Mouse (Mus musculus): ENCODE measurements around the gene Gm20388.

Gene Gm20388

GRCm38 (mm10) chr8:120505619-120506310 is 595.1 kb downstream of the Gm20388 start:
- in situ Hi-C loops (cut with MboI), result no loop called here

GRCm38 (mm10) chr8:120506562-120506961 is 595.9 kb downstream of the Gm20388 start:
- in situ Hi-C loops (cut with MboI), result no loop called here

- in situ Hi-C loops (cut with MboI), result no loop called here
Observed at GRCm38 (mm10) chr8:120507290-120507689, 596.6 kb downstream of the Gm20388 start.

GRCm38 (mm10) chr8:120509136-120510034 is 598.7 kb downstream of the Gm20388 start:
- in situ Hi-C loops (cut with MboI), result no loop called here

GRCm38 (mm10) chr8:120510035-120510416 is 599.4 kb downstream of the Gm20388 start:
- in situ Hi-C loops (cut with MboI), result no loop called here

GRCm38 (mm10) chr8:120510863-120511457 is 600.3 kb downstream of the Gm20388 start:
- in situ Hi-C loops (cut with MboI), result no loop called here

- in situ Hi-C loops (cut with MboI), result no loop called here
Observed at GRCm38 (mm10) chr8:120511737-120512136, 601.1 kb downstream of the Gm20388 start.

- in situ Hi-C loops (cut with MboI), result no loop called here
Observed at GRCm38 (mm10) chr8:120512326-120512725, 601.7 kb downstream of the Gm20388 start.

- in situ Hi-C loops (cut with MboI), result no loop called here
Observed at GRCm38 (mm10) chr8:120513145-120513544, 602.5 kb downstream of the Gm20388 start.

- in situ Hi-C loops (cut with MboI), result no loop called here
Observed at GRCm38 (mm10) chr8:120513638-120514461, 603.2 kb downstream of the Gm20388 start.

GRCm38 (mm10) chr8:120515214-120515613 is 604.6 kb downstream of the Gm20388 start:
- in situ Hi-C loops (cut with MboI), result no loop called here

- in situ Hi-C loops (cut with MboI), result no loop called here
Observed at GRCm38 (mm10) chr8:120515650-120516049, 605.0 kb downstream of the Gm20388 start.

- in situ Hi-C loops (cut with MboI), result no loop called here
Observed at GRCm38 (mm10) chr8:120516182-120516755, 605.6 kb downstream of the Gm20388 start.

- in situ Hi-C loops (cut with MboI), result no loop called here
Observed at GRCm38 (mm10) chr8:120517666-120518410, 607.2 kb downstream of the Gm20388 start.

GRCm38 (mm10) chr8:120518736-120519534 is 608.3 kb downstream of the Gm20388 start:
- in situ Hi-C loops (cut with MboI), result no loop called here

GRCm38 (mm10) chr8:120520287-120520686 is 609.6 kb downstream of the Gm20388 start:
- in situ Hi-C loops (cut with MboI), result no loop called here

GRCm38 (mm10) chr8:120520707-120521590 is 610.3 kb downstream of the Gm20388 start:
- in situ Hi-C loops (cut with MboI), result no loop called here

GRCm38 (mm10) chr8:120521591-120521965 is 610.9 kb downstream of the Gm20388 start:
- in situ Hi-C loops (cut with MboI), result no loop called here

GRCm38 (mm10) chr8:120523641-120524040 is 613.0 kb downstream of the Gm20388 start:
- in situ Hi-C loops (cut with MboI), result no loop called here
